Mouse (Mus musculus) kidney, adult 2 months (tissue): ENCODE measurements at regions not wholly inside any gene's neighbourhood (a gene's known extent, or its start where the extent isn't known, plus 50 kb on each side); places are given as distances from the start of the nearest gene placed in this dataset.

Experiments
- DNase-seq: peaks from one replicate; pipeline ENCODE4 v3.0.0; 2021
- H3K27ac ChIP-seq: fragments of 200-500 bp; 2 replicates; pipeline ENCODE4 v1.5.1; 2012; ENCODE audit warnings: low read depth, low read length, control low read depth, inconsistent platforms; ENCODE audit not compliant: insufficient read depth
- H3K27me3 ChIP-seq: fragments of 200-500 bp; replicated peaks from 2 replicates; pipeline ENCODE4 v1.6.1; 2012; ENCODE audit warnings: mild to moderate bottlenecking, moderate library complexity, low read length, inconsistent platforms; ENCODE audit not compliant: control insufficient read depth, insufficient read depth
- H3K36me3 ChIP-seq: fragments of 200-500 bp; 2 replicates; pipeline ENCODE4 v1.6.1; 2012; ENCODE audit warnings: mild to moderate bottlenecking, moderate library complexity, low read length, inconsistent platforms; ENCODE audit not compliant: control insufficient read depth, insufficient read depth
- H3K4me1 ChIP-seq: fragments of 200-500 bp; 2 replicates; pipeline ENCODE4 v1.6.1; 2011; ENCODE audit warnings: low read length; ENCODE audit not compliant: control insufficient read depth, insufficient read depth
- H3K4me3 ChIP-seq: fragments of 200-500 bp; 2 replicates; pipeline ENCODE4 v1.5.1; 2011; ENCODE audit warnings: mild to moderate bottlenecking, low read depth, low read length, control low read depth; ENCODE audit not compliant: insufficient read depth
- CTCF ChIP-seq: fragments of 200-500 bp; conservative IDR thresholded peaks from 2 replicates; pipeline ENCODE4 v1.5.1; 2011; ENCODE audit warnings: low read depth, mild to moderate bottlenecking, control low read depth, low read length, moderate library complexity, mixed read lengths; ENCODE audit not compliant: insufficient read depth, insufficient read length
- POLR2A ChIP-seq: fragments of 200-500 bp; IDR thresholded peaks from one replicate; pipeline ENCODE4 v1.6.1; 2011; ENCODE audit warnings: low read depth, low read length, control low read depth
- WGBS: fragments of 180-500 bp; shearing (Covaris S2); methylation state at CpG from one replicate; pipeline ENCODE4 v1.1.7; 2018; 5-methylcytosine and 5-hydroxymethylcytosine counted together

- WGBS: 50% methylated on average over 1 of the region's 1 CpGs
- DNase-seq: no peak
- Histone ChIP-seq H3K4me3 (no peak overlapping the region), H3K4me1 (peaks cover 22% of the 10 kb centered on the region), H3K27ac (peak overlapping the region; percentile 82), H3K36me3 (no peaks in the 10 kb centered on the region), H3K27me3 (no peaks in the 10 kb centered on the region)
- no peak for TF ChIP-seq POLR2A
- TF ChIP-seq CTCF: no peak
Observed at GRCm38 (mm10) chr13:111935721-111936080, 126.9 kb upstream of the Map3k1 start.

- peak overlapping the region; percentile 82 for H3K27ac ChIP-seq
- H3K4me3 ChIP-seq: no peak overlapping the region
- DNase-seq: peak; percentile 88
- no peaks in the 10 kb centered on the region for H3K27me3 ChIP-seq
- TF ChIP-seq POLR2A (no peak), CTCF (no peak)
- no peaks in the 10 kb centered on the region for H3K36me3 ChIP-seq
- 41% methylated on average over 9 of the region's 9 CpGs for WGBS
- peaks cover 22% of the 10 kb centered on the region for H3K4me1 ChIP-seq
Observed at GRCm38 (mm10) chr13:111936081-111936857, 127.5 kb upstream of the Map3k1 start.

GRCm38 (mm10) chr13:111936983-111937382 is 128.2 kb upstream of the Map3k1 start:
- H3K27me3 ChIP-seq: no peaks in the 10 kb centered on the region
- DNase-seq: peak; percentile 38
- peak overlapping the region; percentile 82 for H3K27ac ChIP-seq
- peaks cover 19% of the 10 kb centered on the region for H3K4me1 ChIP-seq
- WGBS: 56% methylated on average over 8 of the region's 8 CpGs
- no peaks in the 10 kb centered on the region for H3K36me3 ChIP-seq
- no peak overlapping the region for H3K4me3 ChIP-seq
- TF ChIP-seq CTCF: no peak
- no peak for TF ChIP-seq POLR2A

GRCm38 (mm10) chr13:111938896-111939422 is 130.2 kb upstream of the Map3k1 start:
- H3K4me1 ChIP-seq: peaks cover 13% of the 10 kb centered on the region; the same call in 1 of the 2 replicates
- H3K27ac ChIP-seq: no peak overlapping the region
- no peak overlapping the region for H3K4me3 ChIP-seq
- 79% methylated on average over 8 of the region's 8 CpGs for WGBS
- H3K27me3 ChIP-seq: no peaks in the 10 kb centered on the region
- no peaks in the 10 kb centered on the region for H3K36me3 ChIP-seq
- no peak for DNase-seq
- no peak for TF ChIP-seq POLR2A
- TF ChIP-seq CTCF: no peak

- Histone ChIP-seq H3K36me3 (no peaks in the 10 kb centered on the region), H3K27ac (no peak overlapping the region), H3K4me1 (peaks cover 11% of the 10 kb centered on the region; the same call in 1 of the 2 replicates), H3K4me3 (no peak overlapping the region), H3K27me3 (no peaks in the 10 kb centered on the region)
- no peak for DNase-seq
- WGBS: 62% methylated on average over 6 of the region's 6 CpGs
- no peak for TF ChIP-seq CTCF
- no peak for TF ChIP-seq POLR2A
Observed at GRCm38 (mm10) chr13:111939534-111940115, 130.8 kb upstream of the Map3k1 start.

GRCm38 (mm10) chr13:111940275-111940674 is 131.5 kb upstream of the Map3k1 start:
- Histone ChIP-seq H3K36me3 (no peaks in the 10 kb centered on the region), H3K27ac (no peak overlapping the region), H3K27me3 (no peaks in the 10 kb centered on the region), H3K4me3 (no peak overlapping the region), H3K4me1 (peaks cover 11% of the 10 kb centered on the region; the same call in 1 of the 2 replicates)
- WGBS: 93% methylated on average over 4 of the region's 4 CpGs
- no peak for DNase-seq
- no peak for TF ChIP-seq CTCF
- no peak for TF ChIP-seq POLR2A
